8 mouse cellular contexts compared by ENCODE assay signal in the genomic region with DNA sequence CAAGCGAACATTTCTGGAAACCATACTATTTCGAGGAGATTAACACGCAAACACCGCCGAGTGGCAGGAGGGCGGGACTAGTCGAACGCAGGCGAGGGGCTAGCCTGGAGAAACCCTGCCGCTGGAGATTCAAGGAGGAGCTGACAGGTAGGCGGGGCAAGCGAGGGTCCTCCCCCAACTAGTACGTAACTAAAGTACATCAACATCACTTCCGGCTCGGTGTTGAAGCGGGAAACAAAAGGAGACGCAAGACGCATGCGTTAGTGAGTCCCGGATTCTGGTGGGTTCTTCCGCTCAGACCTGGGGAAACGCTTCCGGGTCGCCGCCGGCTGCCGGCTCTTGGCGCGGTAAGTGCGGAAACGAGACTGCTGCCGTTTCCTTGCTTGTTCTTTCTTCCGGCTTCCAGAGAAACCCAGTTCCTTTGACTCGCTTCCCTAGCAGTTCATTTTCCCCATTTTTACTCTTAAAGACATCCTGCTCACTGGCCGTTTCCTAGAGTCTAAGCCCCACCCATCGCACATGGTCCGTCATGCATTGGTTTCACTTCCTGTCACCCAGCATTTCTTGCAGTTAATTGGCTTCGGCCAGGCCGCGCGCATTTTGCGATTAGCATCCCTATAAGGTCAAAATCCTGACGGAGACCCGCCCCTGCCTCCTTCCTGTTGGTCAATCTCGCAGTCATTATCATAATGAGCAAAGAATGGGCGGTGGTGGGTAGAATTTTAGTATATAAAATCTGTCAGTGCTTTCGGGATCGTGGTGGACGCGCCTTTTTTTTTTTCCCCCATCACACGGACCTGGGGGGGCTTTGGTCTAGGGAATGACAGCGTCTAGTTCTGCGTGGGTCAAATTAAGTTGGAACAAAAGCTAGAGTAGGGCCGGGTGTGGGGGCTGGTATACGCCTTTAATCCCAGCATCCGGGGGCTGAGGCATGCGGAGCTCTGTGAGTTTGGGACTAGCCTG. TPM values are rescaled to one million over a fixed set of nuclear protein-coding genes. Genes with fewer than 3 reads are reported as not detected.
DNase-seq lines count a peak whose midpoint lies in the region; ATAC-seq and TF ChIP-seq lines count a peak whose summit lies in the region.

No protein-coding gene starts in this region.

- no peaks in the 10 kb centered on the region for H3K9me3 ChIP-seq in heart, embryonic 12.5 days (replicated peaks)
- H3K9me3 ChIP-seq in kidney, postnatal 0 days (replicated peaks; ENCODE audit: low read length) = no peaks in the 10 kb centered on the region
- H3K9me3 ChIP-seq in liver, embryonic 11.5 days (ENCODE audit: control insufficient read depth, low read length) = no peaks in the 10 kb centered on the region
- no peaks in the 10 kb centered on the region for H3K9me3 ChIP-seq in stomach, embryonic 14.5 days (ENCODE audit: control insufficient read depth, low read depth, low read length)

- H3K27me3 ChIP-seq in heart, embryonic 12.5 days (replicated peaks) = no peaks in the 10 kb centered on the region
- no peaks in the 10 kb centered on the region for H3K27me3 ChIP-seq in kidney, postnatal 0 days (ENCODE audit: insufficient read depth, low read length)
- H3K27me3 ChIP-seq in liver, embryonic 11.5 days (replicated peaks; ENCODE audit: control insufficient read depth, insufficient read depth, low read length) = no peaks in the 10 kb centered on the region
- H3K27me3 ChIP-seq in stomach, embryonic 14.5 days (ENCODE audit: control insufficient read depth, insufficient read depth, low read length) = no peaks in the 10 kb centered on the region

- H3K4me1 ChIP-seq in heart, embryonic 12.5 days (replicated peaks) = peaks cover 5% of the 10 kb centered on the region
- peaks cover 4% of the 10 kb centered on the region; the same call in 1 of the 2 replicates for H3K4me1 ChIP-seq in kidney, postnatal 0 days (replicated peaks; ENCODE audit: insufficient read depth, low read length)
- H3K4me1 ChIP-seq in liver, embryonic 11.5 days (replicated peaks; ENCODE audit: control insufficient read depth, insufficient read depth, low read length) = peaks cover 4% of the 10 kb centered on the region
- H3K4me1 ChIP-seq in stomach, embryonic 14.5 days (ENCODE audit: control insufficient read depth, insufficient read depth, low read length) = no peaks in the 10 kb centered on the region

- peak; percentile 99 for DNase-seq in CD4-positive helper T cell, adult 2 months (ENCODE audit: low read depth, low spot score)
- peak; percentile 97 for DNase-seq in brain, embryonic 18.5 days (ENCODE audit: low read depth, low spot score)
- DNase-seq in kidney, postnatal 0 days (ENCODE audit: low spot score) = peak; percentile 100
- peak; percentile 95 for DNase-seq in liver, embryonic 11.5 days (ENCODE audit: low spot score)
- peak; percentile 98 for DNase-seq in naive thymus-derived CD4-positive, alpha-beta T cell, adult 2 months (ENCODE audit: low read depth)

- ATAC-seq in erythroid progenitor cell, adult 5-6 weeks (replicated peaks; ENCODE audit: low FRiP score, poor library complexity, severe bottlenecking) = peak; percentile 93
- ATAC-seq in heart, embryonic 12.5 days (ENCODE audit: insufficient number of reproducible peaks, low FRiP score) = peak; percentile 98
- peak; percentile 98 for ATAC-seq in kidney, postnatal 0 days (replicated peaks; ENCODE audit: low FRiP score, low read depth)
- ATAC-seq in liver, embryonic 11.5 days (replicated peaks; ENCODE audit: low FRiP score) = peak; percentile 97
- ATAC-seq in stomach, embryonic 14.5 days (ENCODE audit: insufficient number of reproducible peaks, insufficient read depth, low FRiP score, low read depth) = peak; percentile 99

- peaks cover 21% of the 10 kb centered on the region for H3K36me3 ChIP-seq in heart, embryonic 12.5 days
- no peaks in the 10 kb centered on the region; the same call in 1 of the 2 replicates for H3K36me3 ChIP-seq in kidney, postnatal 0 days (ENCODE audit: insufficient read depth, low read length)
- H3K36me3 ChIP-seq in liver, embryonic 11.5 days (ENCODE audit: control insufficient read depth, insufficient read depth, low read length) = peaks cover 4% of the 10 kb centered on the region; the same call in 1 of the 2 replicates
- H3K36me3 ChIP-seq in stomach, embryonic 14.5 days (ENCODE audit: control insufficient read depth, insufficient read depth, low read length) = no peaks in the 10 kb centered on the region

- peak overlapping the region; percentile 61 for H3K9ac ChIP-seq in heart, embryonic 12.5 days
- H3K9ac ChIP-seq in kidney, postnatal 0 days (ENCODE audit: low read depth, low read length) = peak overlapping the region; percentile 52
- H3K9ac ChIP-seq in liver, embryonic 11.5 days (ENCODE audit: low read depth, low read length) = peak overlapping the region; percentile 77
- peak overlapping the region; percentile 41 for H3K9ac ChIP-seq in stomach, embryonic 14.5 days (replicated peaks; ENCODE audit: low read depth, low read length)

- peak overlapping the region; percentile 83 for H3K27ac ChIP-seq in heart, embryonic 12.5 days (ENCODE audit: poor library complexity, severe bottlenecking)
- H3K27ac ChIP-seq in kidney, postnatal 0 days = peak overlapping the region; percentile 83
- peak overlapping the region; percentile 83 for H3K27ac ChIP-seq in liver, embryonic 11.5 days (ENCODE audit: low read depth, low read length)
- peak overlapping the region; percentile 86 for H3K27ac ChIP-seq in stomach, embryonic 14.5 days (ENCODE audit: low read length)

- no peak for TF ChIP-seq CTCF in kidney, postnatal 0 days (IDR thresholded peaks at IDR 0.05; ENCODE audit: low read depth)

- H3K4me3 ChIP-seq in heart, embryonic 12.5 days = peak overlapping the region; percentile 60
- H3K4me3 ChIP-seq in kidney, postnatal 0 days (replicated peaks; ENCODE audit: low read depth, low read length) = peak overlapping the region; percentile 43
- H3K4me3 ChIP-seq in liver, embryonic 11.5 days (ENCODE audit: low read depth, low read length) = peak overlapping the region; percentile 53
- H3K4me3 ChIP-seq in stomach, embryonic 14.5 days (ENCODE audit: low read depth, low read length) = peak overlapping the region; percentile 46

- under 1% methylated on average over 57 of the region's 57 CpGs for WGBS in heart, embryonic 12.5 days
- under 1% methylated on average over 57 of the region's 57 CpGs for WGBS in kidney, postnatal 0 days
- under 1% methylated on average over 57 of the region's 57 CpGs for WGBS in liver, embryonic 11.5 days
- under 1% methylated on average over 57 of the region's 57 CpGs for WGBS in stomach, embryonic 14.5 days

- peak overlapping the region; percentile 67 for H3K4me2 ChIP-seq in heart, embryonic 12.5 days
- H3K4me2 ChIP-seq in kidney, postnatal 0 days (ENCODE audit: low read length) = peak overlapping the region; percentile 54
- peak overlapping the region; percentile 81 for H3K4me2 ChIP-seq in liver, embryonic 11.5 days
- H3K4me2 ChIP-seq in stomach, embryonic 14.5 days (replicated peaks; ENCODE audit: low read depth, low read length) = peak overlapping the region; percentile 52

RNA-seq across cellular contexts. Expression of a gene that starts 9.3 kb away (rescaled TPM):
- 26.8 and 44.7 TPM in 2 replicates for total RNA-seq in erythroid progenitor cell, adult 5-6 weeks (2015; ENCODE audit: low replicate concordance)
- total RNA-seq in erythroid progenitor cell, adult 5-6 weeks (2017; ENCODE audit: low replicate concordance) = 19.9 and 28.5 TPM in 2 replicates
- 128 and 131 TPM in 2 replicates for polyA plus RNA-seq in heart, embryonic 12.5 days (2016; fragmentation: Nextera tagmentation; extraction: Ambion mirVana)
- 164 and 165 TPM in 2 replicates for polyA plus RNA-seq in kidney, postnatal 0 days (2015; fragmentation: Nextera tagmentation; extraction: Ambion mirVana)
- 119 and 124 TPM in 2 replicates for polyA plus RNA-seq in liver, embryonic 11.5 days (2014; fragmentation: Nextera tagmentation; extraction: Ambion mirVana)
- polyA plus RNA-seq in stomach, embryonic 14.5 days (2014; fragmentation: Nextera tagmentation; extraction: Ambion mirVana) = 148 and 159 TPM in 2 replicates

RNA-seq across cellular contexts. Expression of a gene that starts 9.8 kb away (rescaled TPM):
- total RNA-seq in erythroid progenitor cell, adult 5-6 weeks (2015; ENCODE audit: low replicate concordance) = not detected in 2 replicates
- total RNA-seq in erythroid progenitor cell, adult 5-6 weeks (2017; ENCODE audit: low replicate concordance) = not detected in 2 replicates
- 0.42 and 0.45 TPM in 2 replicates for polyA plus RNA-seq in heart, embryonic 12.5 days (2016; fragmentation: Nextera tagmentation; extraction: Ambion mirVana)
- 0.13 and 0.34 TPM in 2 replicates for polyA plus RNA-seq in kidney, postnatal 0 days (2015; fragmentation: Nextera tagmentation; extraction: Ambion mirVana)
- 0.71 and 0.75 TPM in 2 replicates for polyA plus RNA-seq in liver, embryonic 11.5 days (2014; fragmentation: Nextera tagmentation; extraction: Ambion mirVana)
- 0.13 and 0.74 TPM in 2 replicates for polyA plus RNA-seq in stomach, embryonic 14.5 days (2014; fragmentation: Nextera tagmentation; extraction: Ambion mirVana)

RNA-seq across cellular contexts. Expression of a gene that starts 25.8 kb away (rescaled TPM):
- total RNA-seq in erythroid progenitor cell, adult 5-6 weeks (2015; ENCODE audit: low replicate concordance) = not detected in 2 replicates
- not detected in 2 replicates for total RNA-seq in erythroid progenitor cell, adult 5-6 weeks (2017; ENCODE audit: low replicate concordance)
- 4.1 TPM in 2 replicates for polyA plus RNA-seq in heart, embryonic 12.5 days (2016; fragmentation: Nextera tagmentation; extraction: Ambion mirVana)
- 164 and 166 TPM in 2 replicates for polyA plus RNA-seq in kidney, postnatal 0 days (2015; fragmentation: Nextera tagmentation; extraction: Ambion mirVana)
- 0.27 and 0.42 TPM in 2 replicates for polyA plus RNA-seq in liver, embryonic 11.5 days (2014; fragmentation: Nextera tagmentation; extraction: Ambion mirVana)
- polyA plus RNA-seq in stomach, embryonic 14.5 days (2014; fragmentation: Nextera tagmentation; extraction: Ambion mirVana) = 1.1 and 1.9 TPM in 2 replicates

RNA-seq across cellular contexts. Expression of a gene that starts 32.9 kb away (rescaled TPM):
- 51.9 and 60.8 TPM in 2 replicates for total RNA-seq in erythroid progenitor cell, adult 5-6 weeks (2015; ENCODE audit: low replicate concordance)
- total RNA-seq in erythroid progenitor cell, adult 5-6 weeks (2017; ENCODE audit: low replicate concordance) = 34.3 and 39.8 TPM in 2 replicates
- 58.0 and 61.0 TPM in 2 replicates for polyA plus RNA-seq in heart, embryonic 12.5 days (2016; fragmentation: Nextera tagmentation; extraction: Ambion mirVana)
- polyA plus RNA-seq in kidney, postnatal 0 days (2015; fragmentation: Nextera tagmentation; extraction: Ambion mirVana) = 47.2 and 50.2 TPM in 2 replicates
- 94.7 and 96.2 TPM in 2 replicates for polyA plus RNA-seq in liver, embryonic 11.5 days (2014; fragmentation: Nextera tagmentation; extraction: Ambion mirVana)
- 72.0 and 74.3 TPM in 2 replicates for polyA plus RNA-seq in stomach, embryonic 14.5 days (2014; fragmentation: Nextera tagmentation; extraction: Ambion mirVana)

RNA-seq across cellular contexts. Expression of a gene that starts 37.3 kb away (rescaled TPM):
- total RNA-seq in erythroid progenitor cell, adult 5-6 weeks (2015; ENCODE audit: low replicate concordance) = 6.1 TPM in 1 of 2 replicates, not detected in the other
- 4.6 TPM in 1 of 2 replicates, not detected in the other for total RNA-seq in erythroid progenitor cell, adult 5-6 weeks (2017; ENCODE audit: low replicate concordance)
- polyA plus RNA-seq in heart, embryonic 12.5 days (2016; fragmentation: Nextera tagmentation; extraction: Ambion mirVana) = 4.2 and 5.0 TPM in 2 replicates
- 9.6 and 11.4 TPM in 2 replicates for polyA plus RNA-seq in kidney, postnatal 0 days (2015; fragmentation: Nextera tagmentation; extraction: Ambion mirVana)
- polyA plus RNA-seq in liver, embryonic 11.5 days (2014; fragmentation: Nextera tagmentation; extraction: Ambion mirVana) = 5.5 and 6.4 TPM in 2 replicates
- 8.7 and 11.6 TPM in 2 replicates for polyA plus RNA-seq in stomach, embryonic 14.5 days (2014; fragmentation: Nextera tagmentation; extraction: Ambion mirVana)

Comparison
In these comparisons a context has a peak if more than half of its experiments do, and no peak if none do; other contexts are left out.
1. Peak in every context shown above with its lines: DNase-seq, ATAC-seq, H3K4me3 ChIP-seq and H3K27ac ChIP-seq.
2. RNA of a gene that starts 25.8 kb away (polyA plus RNA-seq): 164 to 166 TPM in kidney, postnatal 0 days; 4.1 TPM in heart, embryonic 12.5 days, 1.1 to 1.9 TPM in stomach, embryonic 14.5 days and 0.27 to 0.42 TPM in liver, embryonic 11.5 days; every median in the first group is over 10 times any median in the second.